Mouse (Mus musculus): ENCODE results near the gene Mccc1. TPM values are rescaled to one million over a fixed set of nuclear protein-coding genes. Genes with fewer than 3 reads are reported as not detected.

Gene Mccc1
- polyA plus RNA-seq, 1 experiment from 2014 or later = 14.3 TPM

DNA sequence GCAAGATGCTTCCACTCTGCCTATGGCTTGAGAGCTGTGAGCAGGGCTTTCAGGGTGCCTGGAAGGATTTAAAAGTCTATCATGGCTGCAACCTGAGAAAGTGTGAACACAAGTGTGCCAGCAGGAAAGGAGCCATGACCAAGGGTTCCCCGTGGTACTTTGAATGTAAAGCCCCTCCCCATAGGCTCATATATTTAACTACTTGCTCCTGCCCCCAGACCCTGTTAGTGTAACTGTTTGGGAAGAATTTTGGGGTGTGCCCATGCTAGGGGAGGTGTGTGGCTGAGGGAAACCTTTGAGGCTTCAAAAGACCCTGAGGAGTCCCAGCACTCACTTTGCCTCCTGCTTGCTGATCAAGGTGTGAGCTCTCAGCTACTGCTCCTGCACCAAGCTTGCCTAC lies 47.3 kb downstream of the Mccc1 start:
- 89% methylated on average over 1 of the region's 1 CpGs for WGBS (ENCODE audit: missing documents)
- H3K79me2 ChIP-seq (ENCODE audit: inconsistent target) = no peaks in the 10 kb centered on the region
- H3K36me3 ChIP-seq (ENCODE audit: inconsistent target) = no peaks in the 10 kb centered on the region
- no peak overlapping the region for H3K4me3 ChIP-seq (ENCODE audit: inconsistent target)
- no peak overlapping the region for H3K27ac ChIP-seq

DNA sequence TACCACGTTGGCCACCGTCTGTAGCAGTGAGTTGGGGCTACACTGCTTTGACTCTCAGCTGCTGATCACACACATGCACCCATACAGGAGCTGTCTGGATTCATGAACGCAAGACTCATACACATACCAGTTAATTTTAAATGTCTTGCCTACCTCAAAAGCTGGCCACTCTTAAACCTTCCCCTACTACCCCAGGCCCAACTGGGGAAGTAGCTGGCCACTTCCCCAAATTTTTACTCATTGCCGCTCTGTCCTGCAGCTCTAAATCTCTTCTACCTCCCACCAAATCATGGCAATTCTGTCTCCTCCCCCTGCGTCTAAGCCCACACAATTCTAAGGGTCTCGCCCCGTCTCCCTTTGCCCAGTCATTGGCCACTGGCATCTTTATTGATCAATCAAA lies 52.3 kb downstream of the Mccc1 start:
- 28% methylated on average over 7 of the region's 7 CpGs for WGBS (ENCODE audit: missing documents)
- Histone ChIP-seq H3K79me2 (ENCODE audit: inconsistent target) (no peaks in the 10 kb centered on the region), H3K4me3 (ENCODE audit: inconsistent target) (no peak overlapping the region), H3K36me3 (ENCODE audit: inconsistent target) (no peaks in the 10 kb centered on the region), H3K27ac (no peak overlapping the region)

DNA sequence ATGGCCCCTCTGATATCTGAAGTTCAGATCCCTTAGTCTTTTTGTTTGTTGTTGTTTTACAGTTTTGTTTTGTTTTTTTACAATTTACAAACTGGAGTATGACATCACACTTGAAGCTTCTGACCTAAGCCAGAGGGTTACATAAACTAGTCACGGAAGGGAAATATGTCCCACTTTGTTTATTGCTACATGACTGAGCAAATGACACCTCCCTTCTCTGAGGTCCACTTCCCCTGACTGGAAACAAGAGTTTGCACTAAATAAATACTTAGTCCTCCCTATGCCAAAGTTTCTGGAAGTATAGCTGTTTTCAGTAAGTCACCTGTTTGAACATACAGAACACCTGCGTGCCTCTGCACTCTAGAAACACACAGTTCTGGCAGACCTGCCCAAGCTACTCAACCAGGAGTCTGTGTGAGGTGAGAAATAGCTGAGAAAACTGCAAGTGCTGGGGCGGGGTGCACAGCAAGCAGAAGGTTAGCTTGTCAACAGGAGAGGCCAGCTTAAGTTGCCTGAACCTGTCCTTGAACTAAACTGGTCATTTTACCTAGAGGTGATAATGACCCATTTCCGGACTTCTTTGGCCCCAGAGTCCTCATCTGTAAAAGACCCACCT lies 59.9 kb downstream of the Mccc1 start:
- H3K79me2 ChIP-seq (ENCODE audit: inconsistent target) = peaks cover 9% of the 10 kb centered on the region; the same call in 1 of the 2 replicates
- H3K4me3 ChIP-seq (ENCODE audit: inconsistent target) = no peak overlapping the region
- 78% methylated on average over 4 of the region's 4 CpGs for WGBS (ENCODE audit: missing documents)
- H3K27ac ChIP-seq = no peak overlapping the region
- no peaks in the 10 kb centered on the region for H3K36me3 ChIP-seq (ENCODE audit: inconsistent target)

DNA sequence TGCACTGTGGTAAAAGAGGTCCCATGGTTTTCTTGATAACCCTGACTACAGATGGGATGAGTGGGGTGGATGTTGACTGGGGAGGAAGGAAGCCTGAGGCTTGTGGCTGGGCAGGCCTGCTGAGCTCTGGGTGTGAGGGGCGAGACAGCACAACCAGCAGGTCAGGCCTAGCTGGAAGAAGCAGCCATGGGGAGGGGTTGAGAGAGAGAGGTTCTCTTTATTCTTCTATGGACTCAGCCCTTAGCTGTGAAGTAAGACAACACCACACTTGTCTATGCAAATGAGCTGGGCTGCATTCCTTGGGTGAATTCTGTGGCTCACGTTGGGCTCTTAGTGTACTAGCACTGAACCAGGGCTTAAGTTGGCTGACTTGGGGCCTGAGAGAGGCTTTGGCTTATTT lies 60.4 kb downstream of the Mccc1 start:
- H3K27ac ChIP-seq = no peak overlapping the region
- peaks cover 13% of the 10 kb centered on the region; the same call in 1 of the 2 replicates for H3K79me2 ChIP-seq (ENCODE audit: inconsistent target)
- no peaks in the 10 kb centered on the region for H3K36me3 ChIP-seq (ENCODE audit: inconsistent target)
- 33% methylated on average over 2 of the region's 2 CpGs for WGBS (ENCODE audit: missing documents)
- no peak overlapping the region for H3K4me3 ChIP-seq (ENCODE audit: inconsistent target)

DNA sequence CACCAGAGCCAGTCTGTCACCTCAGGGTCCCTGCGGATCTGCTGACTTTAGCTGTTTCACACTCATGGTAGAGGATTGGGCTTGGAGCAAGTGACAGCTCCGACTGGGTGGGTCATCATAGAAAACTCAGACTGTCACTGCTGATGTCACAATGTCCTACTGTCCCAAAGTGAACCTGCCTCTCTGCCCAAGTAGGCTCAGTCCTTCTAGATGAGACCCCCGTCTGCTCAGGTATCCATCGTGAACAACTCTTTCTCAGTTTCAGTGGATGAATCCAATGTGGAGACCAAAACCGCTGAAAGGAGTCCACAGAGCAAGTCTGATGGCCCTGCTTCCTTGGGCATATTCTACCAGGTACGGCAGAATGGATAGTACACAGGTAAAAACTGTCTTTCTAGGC lies 63.1 kb downstream of the Mccc1 start, which contains the start of gene Dcun1d1:
Dcun1d1 (minus strand) TSS at position 101 of the 400 bp plus-strand sequence.
- Histone ChIP-seq H3K79me2 (ENCODE audit: inconsistent target) (peaks cover 29% of the 10 kb centered on the region; the same call in 1 of the 2 replicates), H3K36me3 (ENCODE audit: inconsistent target) (no peaks in the 10 kb centered on the region), H3K4me3 (ENCODE audit: inconsistent target) (no peak within 1 kb of the TSS), H3K27ac (no peak within 1 kb of the TSS)
- WGBS (ENCODE audit: missing documents) = 88% methylated on average over 6 of the region's 6 CpGs

DNA sequence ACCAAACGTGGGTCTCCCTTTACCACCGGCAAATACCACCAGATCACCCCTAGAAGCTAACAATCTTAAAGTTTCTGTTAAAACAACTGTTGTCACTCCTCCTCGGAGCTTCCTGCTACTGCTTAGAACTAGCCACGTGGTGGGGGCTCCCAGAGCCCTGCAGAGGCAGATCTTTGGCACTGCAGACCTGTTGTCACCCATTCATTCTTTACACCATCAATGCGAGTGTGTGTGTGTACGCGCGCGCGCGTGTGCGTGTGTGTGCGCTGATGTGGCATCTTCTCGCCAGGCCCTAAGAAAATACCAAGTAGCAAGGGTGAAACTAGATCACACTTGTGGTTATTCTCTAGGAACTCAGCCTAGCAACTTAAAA lies 67.1 kb downstream of the Mccc1 start:
- 1% methylated on average over 14 of the region's 14 CpGs for WGBS (ENCODE audit: missing documents)

DNA sequence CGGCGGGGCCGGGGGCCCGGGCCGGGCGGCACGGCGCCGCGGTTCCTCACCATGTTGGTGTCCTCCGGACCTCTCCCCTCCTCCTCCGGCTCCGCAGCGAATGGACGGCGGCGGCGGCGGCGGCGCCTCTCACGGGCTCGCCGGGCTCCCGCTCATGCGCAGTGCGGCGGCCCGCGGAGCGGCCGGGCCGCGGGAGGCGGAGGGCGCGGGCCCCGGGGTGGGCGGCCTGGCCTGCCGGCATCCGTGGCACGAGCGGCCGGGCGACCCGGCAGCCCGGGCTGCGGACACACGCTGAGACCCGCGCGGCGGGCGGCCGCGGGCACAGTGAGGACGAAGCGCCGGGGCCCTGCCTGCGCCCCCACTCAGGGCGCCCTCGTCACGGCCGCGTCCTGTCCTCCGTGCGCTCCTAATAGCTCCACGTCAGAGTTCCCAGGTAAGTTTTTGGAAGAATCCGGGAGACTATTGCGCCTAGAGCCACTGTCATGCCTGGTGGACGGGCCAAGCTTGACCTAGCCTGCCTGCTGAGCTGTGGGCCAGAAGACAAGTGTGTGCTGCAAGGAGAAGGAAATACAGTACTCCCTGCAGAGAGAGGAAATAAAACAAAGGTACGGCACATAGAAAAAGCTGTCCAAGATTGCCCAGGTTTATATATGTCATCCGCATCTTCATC lies 67.6 kb downstream of the Mccc1 start:
- peaks cover 72% of the 10 kb centered on the region for H3K79me2 ChIP-seq (ENCODE audit: inconsistent target)
- H3K4me3 ChIP-seq (ENCODE audit: inconsistent target) = peak overlapping the region; percentile 69
- under 1% methylated on average over 71 of the region's 73 CpGs for WGBS (ENCODE audit: missing documents)
- H3K27ac ChIP-seq = peak overlapping the region; percentile 27; the same call in 1 of the 2 replicates
- no peaks in the 10 kb centered on the region for H3K36me3 ChIP-seq (ENCODE audit: inconsistent target)

More for the DNA sequence above, 67.1 kb downstream of the Mccc1 start:
- Histone ChIP-seq H3K36me3 (ENCODE audit: inconsistent target) (no peaks in the 10 kb centered on the region), H3K27ac (peak overlapping the region; percentile 27; the same call in 1 of the 2 replicates), H3K4me3 (ENCODE audit: inconsistent target) (peak overlapping the region; percentile 69), H3K79me2 (ENCODE audit: inconsistent target) (peaks cover 67% of the 10 kb centered on the region)

DNA sequence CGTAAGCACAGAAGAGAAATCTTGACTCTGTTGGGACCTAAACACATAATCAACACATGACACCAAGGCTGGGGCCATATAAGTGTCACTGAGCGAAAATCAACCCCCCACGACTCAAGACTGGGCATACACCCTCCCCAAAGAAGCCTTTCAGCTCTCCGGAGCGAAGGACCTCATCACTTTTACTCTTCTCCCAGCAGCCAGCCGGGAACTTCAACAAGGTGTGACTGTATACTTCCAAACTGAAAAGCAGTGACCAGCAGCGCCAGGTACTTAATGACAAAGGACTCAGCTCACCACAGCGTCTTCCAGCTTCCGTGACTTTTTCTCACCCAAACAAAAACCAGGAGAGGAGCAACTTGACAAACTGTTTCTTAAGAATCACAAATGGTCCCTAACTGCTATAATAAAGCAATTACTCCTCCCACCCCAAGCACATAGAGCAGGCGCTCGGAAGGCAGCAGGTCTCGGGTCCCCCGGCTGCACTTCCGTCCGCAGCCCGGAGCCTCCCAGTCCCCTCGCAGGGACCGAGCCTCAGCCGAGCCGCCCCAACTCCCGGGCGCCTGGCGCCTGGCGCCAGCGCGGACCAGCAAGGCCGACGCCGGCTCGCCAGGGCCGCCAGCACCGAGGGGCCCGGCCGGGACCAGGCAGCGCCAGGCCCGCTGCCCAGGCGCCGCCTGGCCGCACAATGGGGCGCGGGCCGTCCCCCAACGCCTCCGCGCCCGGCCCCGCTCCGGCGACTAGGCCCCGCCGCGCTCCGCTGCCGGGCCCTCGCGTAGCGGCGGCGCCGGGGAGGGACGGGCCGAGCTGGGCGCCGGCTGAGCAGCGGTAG lies 68.4 kb downstream of the Mccc1 start:
- peaks cover 79% of the 10 kb centered on the region for H3K79me2 ChIP-seq (ENCODE audit: inconsistent target)
- H3K36me3 ChIP-seq (ENCODE audit: inconsistent target) = no peaks in the 10 kb centered on the region
- peak overlapping the region; percentile 62 for H3K27ac ChIP-seq
- H3K4me3 ChIP-seq (ENCODE audit: inconsistent target) = peak overlapping the region; percentile 88
- 1% methylated on average over 44 of the region's 65 CpGs for WGBS (ENCODE audit: missing documents)

DNA sequence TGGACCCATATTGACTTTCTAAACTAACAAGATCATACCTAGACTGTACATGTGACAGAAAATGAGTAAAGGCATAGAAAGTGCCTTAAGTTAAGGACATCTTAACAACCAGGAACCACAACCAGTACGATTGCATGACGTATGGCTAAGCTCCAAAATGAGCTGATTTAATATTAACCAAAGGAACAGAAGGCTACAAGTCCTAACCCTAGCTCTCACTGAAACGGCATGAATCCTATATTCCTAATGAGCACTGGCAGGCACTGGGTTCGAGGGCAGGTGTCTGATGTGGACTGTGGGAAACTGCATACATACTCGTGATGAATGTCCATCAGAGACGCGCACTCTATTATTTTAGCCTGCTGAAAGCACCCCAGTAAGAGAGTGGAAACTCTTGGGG lies 69.1 kb downstream of the Mccc1 start:
- Histone ChIP-seq H3K79me2 (ENCODE audit: inconsistent target) (peaks cover 85% of the 10 kb centered on the region), H3K27ac (peak overlapping the region; percentile 62), H3K4me3 (ENCODE audit: inconsistent target) (peak overlapping the region; percentile 88), H3K36me3 (ENCODE audit: inconsistent target) (no peaks in the 10 kb centered on the region)
- WGBS (ENCODE audit: missing documents) = 1% methylated on average over 7 of the region's 7 CpGs

DNA sequence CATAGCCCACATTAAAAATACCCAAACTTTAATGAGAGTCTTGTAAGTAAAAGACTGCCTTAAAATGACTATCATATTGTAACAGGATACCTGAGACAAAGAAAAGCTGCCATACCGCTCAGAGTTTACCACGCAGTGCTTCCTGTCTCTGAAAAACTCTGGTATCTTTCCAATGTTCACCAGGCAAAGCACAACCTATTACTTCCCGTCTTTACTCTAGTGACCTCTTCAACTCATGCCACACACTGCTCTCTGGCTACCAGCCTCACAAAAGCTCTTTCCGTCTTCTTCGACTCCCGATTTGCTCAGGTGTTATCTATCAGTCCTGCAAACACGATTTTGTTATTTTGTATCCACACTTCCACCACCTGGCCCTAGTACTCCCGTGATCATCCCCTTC lies 70.6 kb downstream of the Mccc1 start:
- Histone ChIP-seq H3K27ac (no peak overlapping the region), H3K4me3 (ENCODE audit: inconsistent target) (no peak overlapping the region), H3K79me2 (ENCODE audit: inconsistent target) (peaks cover 87% of the 10 kb centered on the region), H3K36me3 (ENCODE audit: inconsistent target) (no peaks in the 10 kb centered on the region)
- 7% methylated on average over 8 of the region's 8 CpGs for WGBS (ENCODE audit: missing documents)

DNA sequence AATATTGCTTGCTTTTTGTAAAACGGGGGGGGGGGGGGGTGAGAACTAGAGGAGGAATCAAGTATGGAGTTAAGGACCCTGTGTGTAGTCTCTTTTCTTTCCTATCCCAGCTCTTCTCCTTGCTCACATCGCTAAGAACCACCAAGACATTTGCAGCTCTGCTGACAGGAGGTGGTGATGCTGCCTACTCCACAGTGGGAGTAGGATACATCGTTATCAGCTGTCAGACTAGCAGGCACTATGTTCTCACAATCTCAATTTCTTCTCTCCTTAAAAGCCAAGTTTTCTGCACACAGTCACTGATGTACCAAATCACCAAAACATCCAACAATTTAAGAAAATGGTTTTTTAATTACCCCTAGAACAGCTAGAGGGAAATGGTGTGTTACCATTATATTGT lies 71.1 kb downstream of the Mccc1 start:
- H3K27ac ChIP-seq = no peak overlapping the region
- no peaks in the 10 kb centered on the region for H3K36me3 ChIP-seq (ENCODE audit: inconsistent target)
- 9% methylated on average over 3 of the region's 3 CpGs for WGBS (ENCODE audit: missing documents)
- H3K4me3 ChIP-seq (ENCODE audit: inconsistent target) = no peak overlapping the region
- H3K79me2 ChIP-seq (ENCODE audit: inconsistent target) = peaks cover 87% of the 10 kb centered on the region

DNA sequence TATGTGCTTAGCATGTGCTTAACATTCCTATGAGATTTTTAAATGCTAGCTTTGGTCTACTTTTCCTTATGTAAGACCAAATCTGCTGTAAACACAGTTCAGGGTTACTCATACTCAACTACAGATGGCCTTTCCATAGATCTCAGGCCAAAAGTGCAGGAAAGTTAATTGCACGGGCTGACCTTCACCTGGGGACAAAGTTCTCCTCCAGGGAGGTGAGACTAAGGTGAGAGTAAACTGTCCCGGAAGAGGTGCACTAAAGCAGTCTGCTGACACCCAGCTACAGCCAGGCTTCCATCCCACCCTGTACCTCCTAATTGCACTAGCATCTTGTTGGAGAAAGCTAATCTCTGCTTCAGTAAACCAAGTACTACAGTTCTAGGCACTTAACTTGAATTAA lies 74.6 kb downstream of the Mccc1 start:
- Histone ChIP-seq H3K4me3 (ENCODE audit: inconsistent target) (no peak overlapping the region), H3K79me2 (ENCODE audit: inconsistent target) (peaks cover 97% of the 10 kb centered on the region), H3K36me3 (ENCODE audit: inconsistent target) (no peaks in the 10 kb centered on the region), H3K27ac (no peak overlapping the region)
- WGBS (ENCODE audit: missing documents) = 73% methylated on average over 2 of the region's 2 CpGs

DNA sequence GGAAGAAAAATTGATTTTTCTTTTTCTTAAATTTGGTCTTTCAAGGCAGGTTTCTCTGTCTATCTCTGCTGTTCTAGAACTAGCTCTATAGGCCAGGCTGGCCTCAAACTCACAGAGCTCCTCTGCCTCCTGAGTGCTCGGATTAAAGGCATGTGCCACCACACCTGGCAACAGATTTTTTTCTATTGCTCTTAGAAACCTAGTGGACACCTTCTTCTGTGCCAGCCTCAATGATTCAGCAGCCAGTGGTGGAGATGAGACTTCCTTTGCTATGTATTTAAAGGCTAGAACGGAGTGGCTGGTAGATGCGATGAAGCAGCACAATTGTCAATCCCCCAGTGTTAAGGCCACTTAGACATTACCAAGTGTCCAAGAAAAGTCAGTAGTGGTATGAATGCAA lies 76.5 kb downstream of the Mccc1 start:
- WGBS (ENCODE audit: missing documents) = 69% methylated on average over 3 of the region's 3 CpGs
- no peak overlapping the region for H3K27ac ChIP-seq
- H3K4me3 ChIP-seq (ENCODE audit: inconsistent target) = no peak overlapping the region
- H3K79me2 ChIP-seq (ENCODE audit: inconsistent target) = peaks cover 96% of the 10 kb centered on the region
- H3K36me3 ChIP-seq (ENCODE audit: inconsistent target) = no peaks in the 10 kb centered on the region

DNA sequence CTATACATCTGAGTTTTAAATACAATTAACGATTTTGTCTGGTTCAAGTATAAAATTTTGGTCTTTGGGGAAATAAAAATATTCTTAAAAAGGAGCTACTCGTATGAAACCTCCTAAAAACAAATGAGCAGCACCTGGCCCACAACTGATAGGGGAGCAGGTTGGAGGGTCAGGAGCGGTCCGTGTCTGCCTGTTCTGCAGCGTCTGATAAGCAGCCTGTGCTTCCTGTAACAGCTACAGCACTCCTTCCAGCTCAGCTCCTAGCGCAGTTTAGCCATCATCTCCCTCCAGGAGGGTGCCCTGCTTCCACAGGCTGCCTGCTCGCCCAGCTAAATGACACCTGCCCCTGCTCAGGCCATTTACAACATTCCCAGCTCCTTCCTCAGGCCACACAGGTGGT lies 77.0 kb downstream of the Mccc1 start:
- 38% methylated on average over 7 of the region's 7 CpGs for WGBS (ENCODE audit: missing documents)
- peaks cover 94% of the 10 kb centered on the region for H3K79me2 ChIP-seq (ENCODE audit: inconsistent target)
- no peaks in the 10 kb centered on the region for H3K36me3 ChIP-seq (ENCODE audit: inconsistent target)
- no peak overlapping the region for H3K4me3 ChIP-seq (ENCODE audit: inconsistent target)
- H3K27ac ChIP-seq = no peak overlapping the region

DNA sequence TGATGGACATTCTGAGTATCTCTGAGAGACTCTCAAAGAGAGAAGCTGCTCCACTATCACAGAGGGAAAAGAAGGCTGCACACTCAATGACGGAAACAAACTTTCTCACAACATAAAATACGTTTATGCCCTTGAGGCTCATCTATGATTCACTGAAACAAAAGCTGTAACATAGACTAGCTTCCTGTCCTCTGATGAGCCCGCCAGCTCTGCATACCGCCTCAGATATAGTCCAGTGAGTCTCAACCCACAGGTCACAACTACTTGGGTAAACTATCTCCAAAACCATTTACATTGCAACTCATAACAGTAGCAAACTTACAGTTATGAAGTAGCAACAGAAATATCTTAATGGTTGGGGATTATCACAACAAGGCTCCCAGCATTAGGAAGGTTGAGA lies 78.0 kb downstream of the Mccc1 start:
- H3K79me2 ChIP-seq (ENCODE audit: inconsistent target) = peaks cover 84% of the 10 kb centered on the region
- WGBS (ENCODE audit: missing documents) = 75% methylated on average over 4 of the region's 4 CpGs
- H3K36me3 ChIP-seq (ENCODE audit: inconsistent target) = peaks cover 7% of the 10 kb centered on the region; the same call in 1 of the 2 replicates
- H3K27ac ChIP-seq = no peak overlapping the region
- no peak overlapping the region for H3K4me3 ChIP-seq (ENCODE audit: inconsistent target)
